Mouse (Mus musculus) stomach, embryonic 16.5 days (tissue): ENCODE measurements around the gene Ttyh1. TPM values are rescaled to one million over a fixed set of nuclear protein-coding genes. Genes with fewer than 3 reads are reported as not detected.
"Not testable (repeated sequence)": the region's sequence is repeated elsewhere in the genome, so short reads cannot be mapped to it uniquely, and the experiment has no call there.

Experiments
- ATAC-seq: fragments of 200-750 bp; cut with Nextera tagmentation; 2 replicates; pipeline ENCODE4 v1.8.0; 2017; ENCODE audit warnings: moderate number of reproducible peaks, moderate TSS enrichment; ENCODE audit not compliant: insufficient read depth, low FRiP score
- H3K27ac ChIP-seq: fragments of 300-500 bp; sonication (generic); 2 replicates; pipeline ENCODE4 v1.5.1; 2014; ENCODE audit warnings: low read length
- H3K27me3 ChIP-seq: fragments of 300-500 bp; sonication (generic); 2 replicates; pipeline ENCODE4 v1.6.1; 2014; ENCODE audit warnings: low read length, control low read depth, mixed read lengths; ENCODE audit not compliant: control insufficient read depth, insufficient read depth
- H3K36me3 ChIP-seq: fragments of 300-500 bp; sonication (generic); 2 replicates; pipeline ENCODE4 v1.6.1; 2014; ENCODE audit warnings: low read length; ENCODE audit not compliant: control insufficient read depth, insufficient read depth
- H3K4me1 ChIP-seq: fragments of 300-500 bp; sonication (generic); 2 replicates; pipeline ENCODE4 v1.6.1; 2014; ENCODE audit warnings: low read length, control low read depth, mixed read lengths; ENCODE audit not compliant: control insufficient read depth, insufficient read depth
- H3K4me2 ChIP-seq: fragments of 300-500 bp; sonication (generic); 2 replicates; pipeline ENCODE4 v1.6.1; 2014; ENCODE audit warnings: low read depth, low read length, mixed read lengths
- H3K4me3 ChIP-seq: fragments of 300-500 bp; sonication (generic); replicated peaks from 2 replicates; pipeline ENCODE4 v1.5.1; 2014; ENCODE audit warnings: mild to moderate bottlenecking, low read length
- H3K9ac ChIP-seq: fragments of 300-500 bp; sonication (generic); 2 replicates; pipeline ENCODE4 v1.6.1; 2014; ENCODE audit warnings: low read length
- H3K9me3 ChIP-seq: fragments of 300-500 bp; sonication (generic); replicated peaks from 2 replicates; pipeline ENCODE4 v1.6.1; 2016; ENCODE audit warnings: low read length, control low read depth; ENCODE audit not compliant: control insufficient read depth
- WGBS: fragments of 180-500 bp; shearing (Covaris S2); extraction: QIAGEN DNeasy Blood & Tissue Kit; methylation state at CpG from one replicate; pipeline ENCODE4 v1.1.7; 2014; 5-methylcytosine and 5-hydroxymethylcytosine counted together
- polyA plus RNA-seq: library from polyadenylated mRNA; unstranded; fragments of >200 nt; fragmentation: Nextera tagmentation; extraction: Ambion mirVana; gene quantifications from 2 replicates; pipeline ENCODE4 v1.2.1, GENCODE M21; 2015

Ttyh1 gene
- polyA plus RNA-seq, 1 experiment from 2014 or later: 10.0 TPM

- H3K9me3 ChIP-seq: no peaks in the 10 kb centered on the region
- WGBS: 1% methylated on average over 14 of the region's 14 CpGs
- peak within 1 kb of the TSS; percentile 78 for H3K4me3 ChIP-seq
Observed at GRCm38 (mm10) chr7:4150059-4150541, 30.9 kb downstream of the Ttyh1 start, which contains the start of gene Leng9. Gene Leng9 (minus strand): TSS chr7:4150374.

GRCm38 (mm10) chr7:4150811-4151221 is 31.6 kb downstream of the Ttyh1 start:
- H3K4me3 ChIP-seq: peak overlapping the region; percentile 78

More at GRCm38 (mm10) chr7:4150059-4150541, 30.9 kb downstream of the Ttyh1 start, which contains the start of gene Leng9:
- Histone ChIP-seq H3K27me3 (no peaks in the 10 kb centered on the region), H3K27ac (peak within 1 kb of the TSS; percentile 99), H3K4me2 (peak within 1 kb of the TSS; percentile 90), H3K36me3 (peaks cover 25% of the 10 kb centered on the region), H3K4me1 (peaks cover 39% of the 10 kb centered on the region), H3K9ac (peak within 1 kb of the TSS; percentile 85)
- ATAC-seq: peak; percentile 67

GRCm38 (mm10) chr7:4151241-4151640 is 32.0 kb downstream of the Ttyh1 start:
- ATAC-seq: no peak
- Histone ChIP-seq H3K4me1 (peaks cover 39% of the 10 kb centered on the region), H3K27ac (peak overlapping the region; percentile 99), H3K27me3 (no peaks in the 10 kb centered on the region), H3K36me3 (peaks cover 17% of the 10 kb centered on the region; the same call in 1 of the 2 replicates), H3K4me3 (no peak overlapping the region), H3K4me2 (peak overlapping the region; percentile 90), H3K9me3 (no peaks in the 10 kb centered on the region), H3K9ac (peak overlapping the region; percentile 18; the same call in 1 of the 2 replicates)
- WGBS: 32% methylated on average over 22 of the region's 22 CpGs

More at GRCm38 (mm10) chr7:4150811-4151221, 31.6 kb downstream of the Ttyh1 start:
- peaks cover 39% of the 10 kb centered on the region for H3K4me1 ChIP-seq
- peak overlapping the region; percentile 99 for H3K27ac ChIP-seq
- peak overlapping the region; percentile 90 for H3K4me2 ChIP-seq
- no peaks in the 10 kb centered on the region for H3K27me3 ChIP-seq
- peak overlapping the region; percentile 85 for H3K9ac ChIP-seq
- ATAC-seq: peak; percentile 63
- no peaks in the 10 kb centered on the region for H3K9me3 ChIP-seq
- WGBS: 16% methylated on average over 14 of the region's 14 CpGs
- peaks cover 18% of the 10 kb centered on the region; the same call in 1 of the 2 replicates for H3K36me3 ChIP-seq

GRCm38 (mm10) chr7:4154356-4154755 is 35.1 kb downstream of the Ttyh1 start:
- no peak overlapping the region for H3K27ac ChIP-seq
- 78% methylated on average over 5 of the region's 5 CpGs for WGBS

GRCm38 (mm10) chr7:4154976-4155375 is 35.8 kb downstream of the Ttyh1 start:
- 44% methylated on average over 4 of the region's 4 CpGs for WGBS
- Histone ChIP-seq H3K36me3 (0 out of 2 replicates have a peak, but pooled peaks cover 6% of the 10 kb centered on the region), H3K4me3 (no peak overlapping the region), H3K9me3 (no peaks in the 10 kb centered on the region), H3K9ac (no peak overlapping the region), H3K27ac (no peak overlapping the region), H3K27me3 (no peaks in the 10 kb centered on the region), H3K4me1 (peaks cover 18% of the 10 kb centered on the region), H3K4me2 (no peak overlapping the region)
- ATAC-seq: no peak

More at GRCm38 (mm10) chr7:4154356-4154755, 35.1 kb downstream of the Ttyh1 start:
- Histone ChIP-seq H3K36me3 (0 out of 2 replicates have a peak, but pooled peaks cover 6% of the 10 kb centered on the region), H3K4me3 (no peak overlapping the region), H3K4me2 (no peak overlapping the region), H3K9ac (no peak overlapping the region), H3K9me3 (no peaks in the 10 kb centered on the region), H3K4me1 (peaks cover 20% of the 10 kb centered on the region), H3K27me3 (no peaks in the 10 kb centered on the region)
- no peak for ATAC-seq

- H3K4me3 ChIP-seq, H3K4me2 ChIP-seq, H3K9me3 ChIP-seq, H3K9ac ChIP-seq, H3K27ac ChIP-seq, H3K27me3 ChIP-seq, ATAC-seq, H3K36me3 ChIP-seq: not testable (repeated sequence)
- peaks cover 13% of the 10 kb centered on the region for H3K4me1 ChIP-seq
- WGBS: 93% methylated on average over 4 of the region's 4 CpGs
Observed at GRCm38 (mm10) chr7:4161596-4161995, 42.4 kb downstream of the Ttyh1 start.

- no peaks in the 10 kb centered on the region for H3K27me3 ChIP-seq
- no peaks in the 10 kb centered on the region for H3K36me3 ChIP-seq
- H3K27ac ChIP-seq: peak overlapping the region; percentile 87
- H3K4me3 ChIP-seq: peak overlapping the region; percentile 67
- H3K9me3 ChIP-seq: no peaks in the 10 kb centered on the region
- peak overlapping the region; percentile 63 for H3K4me2 ChIP-seq
- H3K4me1 ChIP-seq: peaks cover 13% of the 10 kb centered on the region
- peak overlapping the region; percentile 75 for H3K9ac ChIP-seq
- 0% methylated on average over 11 of the region's 11 CpGs for WGBS
- ATAC-seq: peak; percentile 70
Observed at GRCm38 (mm10) chr7:4163571-4164072, 44.4 kb downstream of the Ttyh1 start.

- WGBS: under 1% methylated on average over 19 of the region's 20 CpGs
Observed at GRCm38 (mm10) chr7:4164090-4164910, 45.1 kb downstream of the Ttyh1 start, which contains the start of gene Cdc42ep5. Gene Cdc42ep5 (minus strand): TSS chr7:4164860.

GRCm38 (mm10) chr7:4165286-4165685 is 46.1 kb downstream of the Ttyh1 start:
- peak overlapping the region; percentile 70 for H3K9ac ChIP-seq
- ATAC-seq: no peak

More at GRCm38 (mm10) chr7:4164090-4164910, 45.1 kb downstream of the Ttyh1 start, which contains the start of gene Cdc42ep5:
- Histone ChIP-seq H3K9me3 (no peaks in the 10 kb centered on the region), H3K4me1 (peaks cover 13% of the 10 kb centered on the region), H3K4me2 (peak within 1 kb of the TSS; percentile 63), H3K36me3 (no peaks in the 10 kb centered on the region), H3K9ac (peak within 1 kb of the TSS; percentile 75), H3K4me3 (peak within 1 kb of the TSS; percentile 67), H3K27ac (peak within 1 kb of the TSS; percentile 87), H3K27me3 (no peaks in the 10 kb centered on the region)
- peak; percentile 93 for ATAC-seq

More at GRCm38 (mm10) chr7:4165286-4165685, 46.1 kb downstream of the Ttyh1 start:
- no peaks in the 10 kb centered on the region for H3K9me3 ChIP-seq
- peak overlapping the region; percentile 63 for H3K4me2 ChIP-seq
- H3K4me3 ChIP-seq: peak overlapping the region; percentile 67
- H3K27me3 ChIP-seq: no peaks in the 10 kb centered on the region
- WGBS: 6% methylated on average over 3 of the region's 3 CpGs
- peaks cover 13% of the 10 kb centered on the region for H3K4me1 ChIP-seq
- no peaks in the 10 kb centered on the region for H3K36me3 ChIP-seq
- H3K27ac ChIP-seq: peak overlapping the region; percentile 87
